Mouse (Mus musculus): ENCODE results near the gene Npb.

GRCm38 (mm10) chr11:120588531-120588930 lies 19.7 kb upstream of the Npb start:
- no peak for TF ChIP-seq CTCF (IDR thresholded peaks at IDR 0.05)
- TF ChIP-seq EP300 (IDR thresholded peaks at IDR 0.05) = no peak

Data from lung, postnatal 0 days (tissue).